Mouse (Mus musculus) MEL (cell line): Measurements from ENCODE around the gene H2bfm. TPM values are rescaled to one million over a fixed set of nuclear protein-coding genes. Genes with fewer than 3 reads are reported as not detected.

Experiments
- DNase-seq: peaks from one replicate; pipeline ENCODE4 v3.0.0; 2011; ENCODE audit warnings: low read depth, low spot score
- H3K27ac ChIP-seq: 2 replicates; pipeline ENCODE4 v1.5.1; 2012; ENCODE audit warnings: low read depth, mild to moderate bottlenecking, control low read depth, low read length, moderate library complexity; ENCODE audit not compliant: control insufficient read depth
- H3K27me3 ChIP-seq, 2 experiments: fragments of 150-350 bp in 1 of 2; sonication (generic) in 1 of 2; 2 replicates each; pipeline ENCODE4 v1.6.1; 2012; ENCODE audit warnings: low read length in 2 of 2, mild to moderate bottlenecking in 2 of 2, improper control_type of control experiment in 1 of 2, moderate library complexity in 1 of 2; ENCODE audit not compliant: insufficient read depth in 2 of 2, control insufficient read depth in 1 of 2
- H3K36me3 ChIP-seq, 2 experiments: 2 replicates each; pipeline ENCODE4 v1.6.1; 2012 to 2014; ENCODE audit warnings: low read length in 2 of 2, improper control_type of control experiment in 1 of 2, inconsistent platforms in 1 of 2, mild to moderate bottlenecking in 1 of 2; ENCODE audit not compliant: insufficient read depth in 2 of 2, control insufficient read depth in 1 of 2
- H3K4me1 ChIP-seq, 2 experiments: fragments of 150-350 bp in 1 of 2; sonication (generic) in 1 of 2; 2 replicates each; pipeline ENCODE4 v1.6.1; 2012; ENCODE audit warnings: low read length in 2 of 2, improper control_type of control experiment in 1 of 2, mild to moderate bottlenecking in 1 of 2; ENCODE audit not compliant: insufficient read depth in 2 of 2, control insufficient read depth in 1 of 2
- H3K4me3 ChIP-seq, 2 experiments: fragments of 150-350 bp in 1 of 2; sonication (generic) in 1 of 2; 2 replicates each; pipeline ENCODE4 v1.5.1; 2012; ENCODE audit warnings: low read depth in 2 of 2, low read length in 2 of 2, mild to moderate bottlenecking in 2 of 2, moderate library complexity in 2 of 2, control low read depth in 1 of 2, improper control_type of control experiment in 1 of 2; ENCODE audit not compliant: control insufficient read depth in 1 of 2, insufficient read depth in 1 of 2
- H3K79me2 ChIP-seq: 2 replicates; pipeline ENCODE4 v1.6.1; 2012; ENCODE audit warnings: mild to moderate bottlenecking, low read length, moderate library complexity; ENCODE audit not compliant: control insufficient read depth, poor library complexity, insufficient read depth
- H3K9ac ChIP-seq: 2 replicates; pipeline ENCODE4 v1.6.1; 2012; ENCODE audit warnings: low read depth, mild to moderate bottlenecking, control low read depth, low read length, moderate library complexity; ENCODE audit not compliant: control insufficient read depth, poor library complexity, severe bottlenecking
- H3K9me3 ChIP-seq: fragments of 150-350 bp; sonication (generic); replicated peaks from 2 replicates; pipeline ENCODE4 v1.6.1; 2012; ENCODE audit warnings: mild to moderate bottlenecking, low read length, improper control_type of control experiment, moderate library complexity; ENCODE audit not compliant: insufficient read depth
- CTCF ChIP-seq, 3 experiments: IDR thresholded peaks in 2 of 3; conservative IDR thresholded peaks in 1 of 3; 2 replicates each; pipeline ENCODE4 v1.5.1; 2011 to 2012; ENCODE audit warnings: low read length in 3 of 3, low read depth in 2 of 3, mild to moderate bottlenecking in 2 of 3, improper control_type of control experiment in 1 of 3, inconsistent platforms in 1 of 3, mixed read lengths in 1 of 3, moderate library complexity in 1 of 3; ENCODE audit not compliant: control insufficient read depth in 1 of 3, insufficient read depth in 1 of 3, poor library complexity in 1 of 3, severe bottlenecking in 1 of 3
- GABPA ChIP-seq: IDR thresholded peaks from 2 replicates; pipeline ENCODE4 v1.6.1; 2012; ENCODE audit warnings: low read depth, mild to moderate bottlenecking, inconsistent platforms, low read length, improper control_type of control experiment, moderate library complexity
- KAT2A ChIP-seq: conservative IDR thresholded peaks from 2 replicates; pipeline ENCODE4 v1.6.1; 2012; ENCODE audit warnings: low read depth, low read length, improper control_type of control experiment, inconsistent platforms
- MAX ChIP-seq: IDR thresholded peaks from 2 replicates; pipeline ENCODE4 v1.6.1; 2011; ENCODE audit warnings: low read length, improper control_type of control experiment
- MXI1 ChIP-seq: IDR thresholded peaks from 2 replicates; pipeline ENCODE4 v1.6.1; 2011; ENCODE audit warnings: mild to moderate bottlenecking, low read depth, low read length, improper control_type of control experiment
- NRF1 ChIP-seq: IDR thresholded peaks from 2 replicates; pipeline ENCODE4 v1.6.1; 2014; ENCODE audit warnings: low read depth, mild to moderate bottlenecking, inconsistent platforms, low read length, improper control_type of control experiment, moderate library complexity; ENCODE audit not compliant: poor library complexity, insufficient read depth, severe bottlenecking
- POLR2A ChIP-seq, 2 experiments: IDR thresholded peaks; 2 replicates each; pipeline ENCODE4 v1.6.1; 2011 to 2012; ENCODE audit warnings: low read length in 2 of 2, mild to moderate bottlenecking in 2 of 2, control low read depth in 1 of 2, improper control_type of control experiment in 1 of 2, low read depth in 1 of 2, moderate library complexity in 1 of 2; ENCODE audit not compliant: control insufficient read depth in 1 of 2, insufficient read depth in 1 of 2, poor library complexity in 1 of 2
- RAD21 ChIP-seq: IDR thresholded peaks from 2 replicates; pipeline ENCODE4 v1.6.1; 2011; ENCODE audit warnings: mild to moderate bottlenecking, low read depth, low read length, improper control_type of control experiment
- SMC3 ChIP-seq: IDR thresholded peaks from 2 replicates; pipeline ENCODE4 v1.6.1; 2011; ENCODE audit warnings: low read depth, low read length, improper control_type of control experiment
- TAL1 ChIP-seq: IDR thresholded peaks from 2 replicates; pipeline ENCODE4 v1.6.1; 2012; ENCODE audit warnings: mild to moderate bottlenecking, inconsistent platforms, low read length, moderate library complexity, mixed read lengths
- TBP ChIP-seq: IDR thresholded peaks from 2 replicates; pipeline ENCODE4 v1.8.0; 2011; ENCODE audit warnings: low read depth, low read length, improper control_type of control experiment
- USF1 ChIP-seq: IDR thresholded peaks from 2 replicates; pipeline ENCODE4 v1.6.1; 2014; ENCODE audit warnings: low read depth, mild to moderate bottlenecking, inconsistent platforms, low read length, improper control_type of control experiment, moderate library complexity
- ZC3H11A ChIP-seq: IDR thresholded peaks from 2 replicates; pipeline ENCODE4 v1.6.1; 2012; ENCODE audit warnings: low read depth, mild to moderate bottlenecking, inconsistent platforms, low read length, improper control_type of control experiment
- polyA plus RNA-seq, 2 experiments: library from polyadenylated mRNA; stranded (reverse) in 1 of 2; unstranded in 1 of 2; fragments of >175 nt in 1 of 2; fragments of >200 nt in 1 of 2; gene quantifications; 2 replicates each; pipeline versions ENCODE4 v1.2.1 to v1.2.4; 2012; ENCODE audit warnings: low replicate concordance in 2 of 2, low read depth in 1 of 2; ENCODE audit not compliant: insufficient read length in 2 of 2, insufficient read depth in 1 of 2, missing spikeins in 1 of 2
- total RNA-seq: library from RNA; depleted of rRNA; stranded (reverse); fragments of 300-350 nt; gene quantifications from 2 replicates; pipeline ENCODE4 v1.2.3, GENCODE M21; 2012; rRNA removed

Gene H2bfm
- total RNA-seq = not detected in 2 replicates
- polyA plus RNA-seq = not detected

- no peaks in the 10 kb centered on the region for H3K27me3 ChIP-seq
- DNase-seq = no peak
- H3K36me3 ChIP-seq = no peaks in the 10 kb centered on the region
- H3K4me3 ChIP-seq = no peak within 1 kb of the TSS
- H3K9me3 ChIP-seq = no peaks in the 10 kb centered on the region
- TF ChIP-seq MXI1 = no peak
- TF ChIP-seq TBP = no peak
- no peak within 1 kb of the TSS for H3K27ac ChIP-seq
- H3K79me2 ChIP-seq = no peaks in the 10 kb centered on the region
- no peak within 1 kb of the TSS for H3K9ac ChIP-seq
- H3K4me1 ChIP-seq = no peaks in the 10 kb centered on the region
Observed at GRCm38 (mm10) chrX:136927031-136927430, at the start of gene H2bfm. Gene H2bfm (plus strand): TSS chrX:136927325.

GRCm38 (mm10) chrX:136895757-136896156, 31.4 kb upstream of the H2bfm start:
- Histone ChIP-seq H3K27me3 (peaks cover 0 to 10% of the 10 kb centered on the region in 2 experiments; a peak in 3 of 4 replicates), H3K4me3 (no peak overlapping the region)
- DNase-seq = peak; percentile 65

GRCm38 (mm10) chrX:136904369-136904768, 22.8 kb upstream of the H2bfm start:
- Histone ChIP-seq H3K79me2 (no peaks in the 10 kb centered on the region), H3K9ac (no peak overlapping the region), H3K27ac (no peak overlapping the region), H3K4me3 (no peak overlapping the region), H3K27me3 (peaks cover 0 to 20% of the 10 kb centered on the region in 2 experiments), H3K9me3 (no peaks in the 10 kb centered on the region), H3K4me1 (no peaks in the 10 kb centered on the region), H3K36me3 (no peaks in the 10 kb centered on the region)
- no peak for DNase-seq
- no peak for TF ChIP-seq KAT2A
- TF ChIP-seq USF1 = no peak

More at GRCm38 (mm10) chrX:136895757-136896156, 31.4 kb upstream of the H2bfm start:
- Histone ChIP-seq H3K36me3 (no peaks in the 10 kb centered on the region), H3K9me3 (no peaks in the 10 kb centered on the region), H3K79me2 (no peaks in the 10 kb centered on the region), H3K27ac (no peak overlapping the region), H3K4me1 (no peaks in the 10 kb centered on the region), H3K9ac (no peak overlapping the region)
- TF ChIP-seq TAL1 (no peak), POLR2A (IDR thresholded peaks at IDR 0.05; ENCODE audit: control insufficient read depth in 1 of 2, insufficient read depth in 1 of 2, low read depth in 1 of 2, low read length in 2 of 2, poor library complexity in 1 of 2) (no peak), MAX (no peak), GABPA (no peak), CTCF (IDR thresholded peaks at IDR 0.05 in 2 of 3, conservative IDR thresholded peaks at IDR 0.05 in 1 of 3; ENCODE audit: control insufficient read depth in 1 of 3, insufficient read depth in 1 of 3, low read depth in 2 of 3, low read length in 3 of 3, poor library complexity in 1 of 3, severe bottlenecking in 1 of 3) (peak; percentile 31 to 80 (median 35)), SMC3 (peak; percentile 79), NRF1 (no peak), ZC3H11A (peak; percentile 61; the same call in 1 of the 2 replicates), RAD21 (peak; percentile 72)
